ENCODE assay signal across 21 mouse cellular contexts in the genomic region with DNA sequence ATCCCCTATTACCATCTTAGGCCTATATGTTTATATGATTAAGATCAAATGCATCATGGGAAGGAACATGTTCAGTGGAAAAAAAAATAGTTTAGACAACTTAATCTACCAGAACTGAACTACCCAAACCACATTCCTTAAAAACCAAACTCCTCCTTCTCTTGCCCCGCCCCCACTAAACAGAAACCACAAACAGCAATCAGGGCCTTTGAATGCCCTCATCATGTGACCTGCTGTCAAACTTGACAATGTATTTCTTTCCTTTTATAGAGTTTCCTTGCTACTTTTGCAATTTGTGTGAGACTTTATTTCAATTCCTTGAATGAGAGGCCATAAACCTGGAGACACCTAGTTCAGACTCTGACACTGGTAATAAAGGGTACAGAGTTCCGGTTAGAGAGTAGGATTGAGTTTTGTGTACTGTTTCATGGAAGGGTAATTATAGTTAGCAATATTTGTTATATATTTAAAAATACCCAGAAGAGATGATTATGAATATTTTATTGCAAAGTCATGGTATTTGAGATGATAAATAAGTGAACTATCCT.
DNase-seq lines count a peak whose midpoint lies in the region; TF ChIP-seq lines count a peak whose summit lies in the region.
"Had no signal": no experiment of that assay in that cellular context is flagged by ENCODE, and none has a peak within 500 bp of the region (broad histone marks: within the 10 kb centered on the region; RNA-seq: fewer than 3 reads in every experiment).

No protein-coding gene starts in this region.

- no peak overlapping the region for H3K4me3 ChIP-seq in lung, adult 2 months (replicated peaks; ENCODE audit: extremely low read depth, low read depth, low read length)
- H3K4me3 ChIP-seq: embryonic facial prominence, embryonic 12.5 days; forebrain, embryonic 12.5 days; gastrocnemius, adult 2 months; heart, embryonic 13.5 days; hindbrain, embryonic 12.5 days had no signal

- no peak for TF ChIP-seq POLR2A in lung, adult 2 months (IDR thresholded peaks at IDR 0.05; ENCODE audit: borderline replicate concordance, extremely low read depth, low read depth, low read length)

- peak; percentile 27 to 32 for DNase-seq in lung, adult 18-20 months
- DNase-seq in lung, adult 2 months: no peak
- DNase-seq in 3T3-L1 (ENCODE audit: low read depth, low spot score): peak; percentile 48
- peak; percentile 35 for DNase-seq in ZHBTc4 (ENCODE audit: low read depth, low spot score)
- DNase-seq in large intestine, adult 2 months (ENCODE audit: low read depth, low spot score): peak; percentile 44
- no peak for DNase-seq in kidney, adult 8-10 months
- DNase-seq in kidney, adult 9 months: no peak
- DNase-seq in neural tube, embryonic 10.5 days (ENCODE audit: extremely low spot score, low spot score): no peak
- DNase-seq: adrenal gland, postnatal 10 days; cerebellum, adult 11 months; cerebellum, adult 8-10 months; cerebellum, postnatal 14 days; embryo, embryonic 11 days; forebrain, postnatal 0 days; gastrocnemius, adult 2 months; gastrocnemius, postnatal 25 days; heart, postnatal 4 days had no signal

- WGBS in lung, adult 2 months: 88% methylated on average over 2 of the region's 2 CpGs
- 47% methylated on average over 2 of the region's 2 CpGs for WGBS in large intestine, adult 2 months

- H3K4me1 ChIP-seq in lung, adult 2 months (ENCODE audit: control insufficient read depth, insufficient read depth, low read length): no peaks in the 10 kb centered on the region
- H3K4me1 ChIP-seq: embryonic facial prominence, embryonic 12.5 days; forebrain, embryonic 12.5 days; heart, embryonic 13.5 days; hindbrain, embryonic 12.5 days had no signal

- TF ChIP-seq CTCF in lung, adult 2 months (IDR thresholded peaks at IDR 0.05; ENCODE audit: insufficient read depth, low read length): no peak

Comparison
In these comparisons a context has a peak if more than half of its experiments do, and no peak if none do; other contexts are left out.
1. DNase-seq: peak in lung, adult 18-20 months (2 of 2), 3T3-L1 (single experiment), ZHBTc4 (single experiment) and large intestine, adult 2 months (single experiment); none in lung, adult 2 months (single experiment), kidney, adult 8-10 months (0 of 2), kidney, adult 9 months (single experiment) and neural tube, embryonic 10.5 days (single experiment).